In the genomic region with DNA sequence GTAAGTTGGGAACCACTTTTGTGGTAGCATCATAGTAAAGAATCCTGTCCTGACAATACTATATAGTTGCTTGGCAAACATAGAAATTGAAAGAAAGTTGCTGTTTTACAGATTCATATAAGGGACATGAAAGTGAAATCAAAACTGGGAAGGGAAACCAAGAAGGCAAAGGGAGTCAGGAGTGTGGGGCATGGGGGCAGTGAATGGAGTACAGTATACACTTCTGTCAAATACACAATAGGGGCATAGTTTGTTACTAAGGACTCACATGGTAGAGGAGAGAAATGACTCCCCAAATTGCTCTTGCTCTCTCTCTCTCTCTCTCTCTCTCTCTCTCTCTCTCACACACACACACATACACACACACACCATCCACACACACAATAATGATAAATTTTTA, we compare ENCODE assay signal across 24 mouse cellular contexts.
"Had no signal": no experiment of that assay in that cellular context is flagged by ENCODE, and none has a peak within 500 bp of the region (broad histone marks: within the 10 kb centered on the region; RNA-seq: fewer than 3 reads in every experiment).

No protein-coding gene starts in this region.

- H3K27ac ChIP-seq: heart, embryonic 13.5 days; heart, embryonic 15.5 days; hindbrain, embryonic 14.5 days; intestine, embryonic 15.5 days; layer of hippocampus, adult 2 months; left cerebral cortex, adult 2 months; limb, embryonic 10.5 days; limb, embryonic 12.5 days had no signal

- H3K4me2 ChIP-seq: heart, embryonic 11.5 days; heart, embryonic 13.5 days; heart, embryonic 15.5 days; hindbrain, embryonic 14.5 days; intestine, embryonic 15.5 days; limb, embryonic 12.5 days; liver, embryonic 11.5 days had no signal

- H3K36me3 ChIP-seq: heart, embryonic 13.5 days; heart, embryonic 15.5 days; intestine, embryonic 15.5 days; limb, embryonic 10.5 days; limb, embryonic 12.5 days had no signal

- H3K4me1 ChIP-seq: heart, embryonic 13.5 days; heart, embryonic 15.5 days; intestine, embryonic 15.5 days; limb, embryonic 10.5 days; limb, embryonic 12.5 days had no signal

- ATAC-seq: hindbrain, embryonic 16.5 days; inflammation-experienced regulatory T-cells, adult 6 months; intestine, embryonic 15.5 days; intestine, postnatal 0 days had no signal

- H3K27me3 ChIP-seq: heart, embryonic 13.5 days; heart, embryonic 15.5 days; intestine, embryonic 15.5 days; limb, embryonic 12.5 days had no signal

- H3K4me3 ChIP-seq: heart, embryonic 13.5 days; heart, embryonic 15.5 days; intestine, embryonic 15.5 days; layer of hippocampus, adult 2 months; left cerebral cortex, adult 2 months; limb, embryonic 10.5 days; limb, embryonic 12.5 days had no signal

- DNase-seq: gastrocnemius, postnatal 14 days; gastrocnemius, postnatal 36 days; heart, adult 18-20 months; heart, postnatal 14 days; heart, postnatal 36 days; kidney, adult 18-20 months; kidney, adult 8-10 months; kidney, postnatal 10 days; kidney, postnatal 25 days; kidney, postnatal 4 days; liver had no signal

- H3K9ac ChIP-seq: heart, embryonic 13.5 days; heart, embryonic 15.5 days; hindbrain, embryonic 14.5 days; intestine, embryonic 15.5 days; limb, embryonic 12.5 days had no signal

- H3K9me3 ChIP-seq: heart, embryonic 13.5 days; heart, embryonic 15.5 days; intestine, embryonic 15.5 days; limb, embryonic 10.5 days; limb, embryonic 12.5 days had no signal
